Mouse (Mus musculus): ENCODE measurements at regions not wholly inside any gene's neighbourhood (a gene's known extent, or its start where the extent isn't known, plus 50 kb on each side); places are given as distances from the start of the nearest gene placed in this dataset.
"Not testable (repeated sequence)": the region's sequence is repeated elsewhere in the genome, so short reads cannot be mapped to it uniquely, and the experiment has no call there.

DNA sequence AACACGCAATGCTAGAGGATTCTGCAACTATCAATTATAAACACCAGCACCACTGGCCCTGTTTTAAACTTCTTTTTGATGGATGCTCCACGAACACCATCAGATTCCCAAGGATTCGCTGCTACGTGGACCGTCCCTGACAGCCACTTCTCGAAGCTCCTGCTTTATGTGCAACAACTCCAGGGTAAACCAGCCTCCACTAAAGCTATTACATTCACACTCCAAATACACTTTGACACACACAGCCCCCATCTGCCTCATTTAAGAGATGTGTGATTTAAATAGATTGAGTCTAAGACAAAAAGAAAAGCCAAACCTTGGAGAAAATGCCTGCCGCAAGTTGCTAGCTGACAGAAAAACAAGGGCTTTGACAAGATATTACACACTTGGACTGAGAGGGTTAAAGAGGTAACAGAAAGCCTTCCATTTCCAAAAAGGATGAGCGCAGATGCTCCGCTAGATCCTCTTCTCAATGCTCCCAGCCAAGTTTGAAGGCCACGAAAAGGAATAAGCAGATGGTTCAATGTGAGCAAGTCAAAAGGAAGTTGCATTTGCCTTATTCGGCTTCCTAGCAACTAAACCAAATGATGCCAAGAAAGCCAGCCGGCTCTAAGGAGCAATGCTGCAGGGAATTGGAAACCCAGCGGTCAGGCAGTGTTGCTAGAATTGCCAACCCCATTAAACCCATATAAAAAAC, 54.0 kb upstream of the Cnep1r1 start:
- H3K27ac ChIP-seq (replicated peaks; ENCODE audit: low read depth, low read length), result no peak overlapping the region
- ATAC-seq (replicated peaks; ENCODE audit: insufficient number of reproducible peaks, low FRiP score, low TSS enrichment, low read depth), result no peak
- 87% methylated on average over 13 of the region's 13 CpGs for WGBS

DNA sequence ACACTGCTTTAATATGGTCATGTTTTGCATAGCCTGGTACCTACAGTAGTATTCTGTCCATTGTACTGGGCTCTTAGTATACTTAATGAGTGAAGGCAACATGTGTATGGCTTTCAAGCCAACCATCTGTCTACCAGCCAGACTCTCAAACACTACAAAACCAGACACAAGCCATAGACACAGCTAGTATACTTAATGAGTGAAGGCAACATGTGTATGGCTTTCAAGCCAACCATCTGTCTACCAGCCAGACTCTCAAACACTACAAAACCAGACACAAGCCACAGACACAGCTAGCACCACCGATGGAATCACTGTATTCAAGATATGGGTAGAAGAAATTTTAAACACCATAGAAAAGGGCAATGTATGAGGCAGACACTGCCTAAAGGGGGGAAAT, 59.5 kb upstream of the Cnep1r1 start:
- H3K4me3 ChIP-seq (ENCODE audit: low read depth, low read length); ATAC-seq (replicated peaks; ENCODE audit: insufficient number of reproducible peaks, low FRiP score, low TSS enrichment, low read depth); H3K27ac ChIP-seq (replicated peaks; ENCODE audit: low read depth, low read length); H3K9ac ChIP-seq (replicated peaks; ENCODE audit: low read length); H3K36me3 ChIP-seq (replicated peaks; ENCODE audit: control insufficient read depth, insufficient read depth, low read depth, low read length); H3K9me3 ChIP-seq (replicated peaks; ENCODE audit: control insufficient read depth, low read length); H3K4me2 ChIP-seq (ENCODE audit: low read depth, low read length); DNase-seq (ENCODE audit: low spot score); H3K4me1 ChIP-seq (ENCODE audit: control insufficient read depth, insufficient read depth, low read length); H3K27me3 ChIP-seq (ENCODE audit: control insufficient read depth, insufficient read depth, low read length): not testable (repeated sequence)
- 97% methylated on average over 1 of the region's 1 CpGs for WGBS

More for the DNA sequence above, 54.0 kb upstream of the Cnep1r1 start:
- Histone ChIP-seq H3K9me3 (replicated peaks; ENCODE audit: control insufficient read depth, low read length) (no peaks in the 10 kb centered on the region), H3K4me2 (ENCODE audit: low read depth, low read length) (no peak overlapping the region), H3K4me3 (ENCODE audit: low read depth, low read length) (no peak overlapping the region), H3K27me3 (ENCODE audit: control insufficient read depth, insufficient read depth, low read length) (no peaks in the 10 kb centered on the region), H3K36me3 (replicated peaks; ENCODE audit: control insufficient read depth, insufficient read depth, low read depth, low read length) (no peaks in the 10 kb centered on the region), H3K4me1 (ENCODE audit: control insufficient read depth, insufficient read depth, low read length) (no peaks in the 10 kb centered on the region), H3K9ac (replicated peaks; ENCODE audit: low read length) (no peak overlapping the region)
- DNase-seq (ENCODE audit: low spot score), result no peak

DNA sequence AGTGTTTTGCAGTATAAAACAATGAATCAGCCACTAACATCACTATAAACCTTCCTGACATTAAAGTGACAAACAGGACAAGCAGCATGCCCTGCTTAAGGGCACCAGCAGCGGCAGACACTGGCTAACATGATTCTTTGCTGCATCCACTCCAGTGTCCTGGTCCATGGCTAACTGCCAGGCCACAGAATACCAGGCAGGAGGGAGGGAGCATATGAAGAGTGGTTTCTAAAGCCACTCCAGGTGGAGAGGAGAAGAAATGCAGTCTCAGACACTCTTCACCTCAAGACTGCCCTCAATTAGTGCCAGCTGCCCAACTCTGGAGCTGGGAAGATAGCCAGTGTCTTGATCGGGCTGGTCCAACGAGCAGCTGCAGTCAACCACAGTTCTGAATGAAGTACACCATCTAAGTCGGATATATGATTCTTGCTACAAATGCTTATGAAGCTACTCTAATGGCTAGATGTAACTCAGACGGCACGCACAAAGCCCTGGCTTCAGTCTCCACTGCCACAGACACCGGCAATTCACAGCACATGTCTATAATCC, 60.8 kb upstream of the Cnep1r1 start:
- H3K27ac ChIP-seq (replicated peaks; ENCODE audit: low read depth, low read length), result no peak overlapping the region
- DNase-seq (ENCODE audit: low spot score) (no peak), ATAC-seq (replicated peaks; ENCODE audit: insufficient number of reproducible peaks, low FRiP score, low TSS enrichment, low read depth) (no peak)
- H3K36me3 ChIP-seq (replicated peaks; ENCODE audit: control insufficient read depth, insufficient read depth, low read depth, low read length), result no peaks in the 10 kb centered on the region
- no peaks in the 10 kb centered on the region for H3K27me3 ChIP-seq (ENCODE audit: control insufficient read depth, insufficient read depth, low read length)
- WGBS, result 89% methylated on average over 7 of the region's 7 CpGs
- H3K9me3 ChIP-seq (replicated peaks; ENCODE audit: control insufficient read depth, low read length), result no peaks in the 10 kb centered on the region
- no peak overlapping the region for H3K4me2 ChIP-seq (ENCODE audit: low read depth, low read length)
- H3K9ac ChIP-seq (replicated peaks; ENCODE audit: low read length), result no peak overlapping the region
- no peak overlapping the region for H3K4me3 ChIP-seq (ENCODE audit: low read depth, low read length)
- no peaks in the 10 kb centered on the region for H3K4me1 ChIP-seq (ENCODE audit: control insufficient read depth, insufficient read depth, low read length)

DNA sequence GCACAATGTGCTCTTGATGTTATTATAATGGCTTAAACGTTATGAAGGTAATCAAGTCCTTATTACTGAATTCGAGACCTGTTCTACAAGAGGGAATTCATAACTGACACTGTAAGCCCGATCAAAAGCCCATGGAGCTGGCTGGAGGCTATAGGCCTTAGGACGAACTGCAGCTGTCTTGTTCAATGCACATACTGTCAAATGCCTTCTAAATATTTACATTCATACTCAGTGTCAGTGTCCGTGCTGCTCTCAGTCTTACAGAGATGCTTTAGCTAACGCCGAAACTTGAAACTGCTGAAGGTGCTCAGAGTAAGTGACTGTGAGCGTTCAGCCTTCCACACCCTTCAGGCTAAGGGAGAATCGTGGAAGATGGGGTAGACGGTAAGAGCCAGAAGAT, 67.9 kb upstream of the Cnep1r1 start:
- WGBS, result 73% methylated on average over 10 of the region's 10 CpGs
- ATAC-seq (replicated peaks; ENCODE audit: insufficient number of reproducible peaks, low FRiP score, low TSS enrichment, low read depth), result no peak
- Histone ChIP-seq H3K36me3 (replicated peaks; ENCODE audit: control insufficient read depth, insufficient read depth, low read depth, low read length) (no peaks in the 10 kb centered on the region), H3K27ac (replicated peaks; ENCODE audit: low read depth, low read length) (no peak overlapping the region), H3K27me3 (ENCODE audit: control insufficient read depth, insufficient read depth, low read length) (no peaks in the 10 kb centered on the region), H3K4me1 (ENCODE audit: control insufficient read depth, insufficient read depth, low read length) (no peaks in the 10 kb centered on the region), H3K4me3 (ENCODE audit: low read depth, low read length) (no peak overlapping the region), H3K4me2 (ENCODE audit: low read depth, low read length) (no peak overlapping the region), H3K9ac (replicated peaks; ENCODE audit: low read length) (no peak overlapping the region), H3K9me3 (replicated peaks; ENCODE audit: control insufficient read depth, low read length) (no peaks in the 10 kb centered on the region)
- no peak for DNase-seq (ENCODE audit: low spot score)

DNA sequence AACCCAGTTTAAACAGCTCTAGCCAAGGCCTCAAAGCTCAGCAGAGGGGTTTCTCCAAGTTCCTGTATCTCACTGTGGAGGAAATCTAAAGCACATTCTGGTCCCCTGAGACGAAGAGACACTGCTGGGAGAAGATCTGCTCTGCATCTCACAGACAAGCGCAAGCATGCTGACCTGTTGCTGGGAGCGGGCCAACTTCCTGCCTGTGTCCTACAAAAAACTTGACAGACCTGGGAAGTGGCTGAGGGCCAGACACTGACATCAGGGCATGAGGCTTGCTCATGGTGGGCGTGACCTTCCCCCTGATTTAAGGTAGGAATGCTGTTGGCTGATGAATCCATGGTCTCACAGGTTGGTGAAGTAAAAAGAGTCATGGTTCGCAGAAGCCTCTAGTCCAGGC, 69.5 kb upstream of the Cnep1r1 start:
- Histone ChIP-seq H3K9ac (replicated peaks; ENCODE audit: low read length) (no peak overlapping the region), H3K27me3 (ENCODE audit: control insufficient read depth, insufficient read depth, low read length) (no peaks in the 10 kb centered on the region), H3K36me3 (replicated peaks; ENCODE audit: control insufficient read depth, insufficient read depth, low read depth, low read length) (no peaks in the 10 kb centered on the region), H3K9me3 (replicated peaks; ENCODE audit: control insufficient read depth, low read length) (no peaks in the 10 kb centered on the region), H3K27ac (replicated peaks; ENCODE audit: low read depth, low read length) (no peak overlapping the region), H3K4me3 (ENCODE audit: low read depth, low read length) (no peak overlapping the region), H3K4me1 (ENCODE audit: control insufficient read depth, insufficient read depth, low read length) (no peaks in the 10 kb centered on the region), H3K4me2 (ENCODE audit: low read depth, low read length) (no peak overlapping the region)
- ATAC-seq (replicated peaks; ENCODE audit: insufficient number of reproducible peaks, low FRiP score, low TSS enrichment, low read depth), result no peak
- no peak for DNase-seq (ENCODE audit: low spot score)
- WGBS, result 76% methylated on average over 5 of the region's 5 CpGs

DNA sequence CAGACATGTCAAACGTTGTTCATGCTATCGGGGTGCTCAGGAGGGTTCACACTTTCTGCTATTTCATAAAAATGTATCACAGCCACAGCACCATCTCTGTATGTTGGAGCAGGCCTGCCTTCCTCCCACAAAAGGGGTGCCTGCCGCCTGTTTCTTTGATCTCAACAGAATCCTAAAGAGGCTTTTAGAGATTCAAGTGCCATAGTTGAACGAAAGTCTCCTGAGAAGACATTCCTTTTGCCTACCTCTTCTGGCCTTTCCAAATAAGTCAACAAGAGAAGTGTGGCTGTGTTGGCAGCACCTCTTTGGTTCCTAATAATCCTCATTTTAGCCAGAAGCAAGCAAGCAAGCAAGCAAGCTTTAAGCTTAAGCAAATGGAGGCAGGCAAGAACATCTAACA, 72.6 kb upstream of the Cnep1r1 start:
- Histone ChIP-seq H3K9ac (replicated peaks; ENCODE audit: low read length) (no peak overlapping the region), H3K27ac (replicated peaks; ENCODE audit: low read depth, low read length) (no peak overlapping the region), H3K4me3 (ENCODE audit: low read depth, low read length) (no peak overlapping the region), H3K4me2 (ENCODE audit: low read depth, low read length) (no peak overlapping the region), H3K36me3 (replicated peaks; ENCODE audit: control insufficient read depth, insufficient read depth, low read depth, low read length) (no peaks in the 10 kb centered on the region), H3K9me3 (replicated peaks; ENCODE audit: control insufficient read depth, low read length) (no peaks in the 10 kb centered on the region), H3K4me1 (ENCODE audit: control insufficient read depth, insufficient read depth, low read length) (no peaks in the 10 kb centered on the region), H3K27me3 (ENCODE audit: control insufficient read depth, insufficient read depth, low read length) (no peaks in the 10 kb centered on the region)
- DNase-seq (ENCODE audit: low spot score) (no peak), ATAC-seq (replicated peaks; ENCODE audit: insufficient number of reproducible peaks, low FRiP score, low TSS enrichment, low read depth) (no peak)
- WGBS, result 76% methylated on average over 4 of the region's 4 CpGs

DNA sequence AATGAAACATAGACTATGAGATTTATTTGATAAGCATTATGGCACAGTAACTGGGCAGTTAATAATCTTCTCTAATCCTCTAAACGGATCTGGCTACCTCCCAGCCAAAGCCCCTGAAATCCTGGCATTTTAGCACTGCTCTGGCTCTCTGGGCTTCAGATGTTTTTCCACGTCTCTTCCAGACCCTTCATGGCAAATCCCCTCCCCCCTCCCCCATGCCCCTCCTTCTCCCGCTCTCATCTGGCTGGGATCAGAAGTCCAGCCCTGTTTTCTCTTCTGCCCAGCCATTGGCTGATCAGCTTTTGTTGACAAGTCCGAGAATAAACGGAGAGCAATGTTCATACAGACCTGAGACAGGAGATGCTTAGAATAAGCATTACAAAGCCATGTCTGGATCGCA, 79.3 kb upstream of the Cnep1r1 start:
- DNase-seq (ENCODE audit: low spot score) (peak; percentile 56), ATAC-seq (replicated peaks; ENCODE audit: insufficient number of reproducible peaks, low FRiP score, low TSS enrichment, low read depth) (0 out of 2 replicates have a peak, but pooled peaks have one; percentile 34)
- no peaks in the 10 kb centered on the region for H3K9me3 ChIP-seq (replicated peaks; ENCODE audit: control insufficient read depth, low read length)
- no peak overlapping the region for H3K9ac ChIP-seq (replicated peaks; ENCODE audit: low read length)
- H3K27me3 ChIP-seq (ENCODE audit: control insufficient read depth, insufficient read depth, low read length), result no peaks in the 10 kb centered on the region
- H3K4me3 ChIP-seq (ENCODE audit: low read depth, low read length), result no peak overlapping the region
- 27% methylated on average over 6 of the region's 6 CpGs for WGBS
- H3K4me1 ChIP-seq (ENCODE audit: control insufficient read depth, insufficient read depth, low read length), result no peaks in the 10 kb centered on the region
- no peak overlapping the region for H3K4me2 ChIP-seq (ENCODE audit: low read depth, low read length)
- no peak overlapping the region for H3K27ac ChIP-seq (replicated peaks; ENCODE audit: low read depth, low read length)
- no peaks in the 10 kb centered on the region for H3K36me3 ChIP-seq (replicated peaks; ENCODE audit: control insufficient read depth, insufficient read depth, low read depth, low read length)

DNA sequence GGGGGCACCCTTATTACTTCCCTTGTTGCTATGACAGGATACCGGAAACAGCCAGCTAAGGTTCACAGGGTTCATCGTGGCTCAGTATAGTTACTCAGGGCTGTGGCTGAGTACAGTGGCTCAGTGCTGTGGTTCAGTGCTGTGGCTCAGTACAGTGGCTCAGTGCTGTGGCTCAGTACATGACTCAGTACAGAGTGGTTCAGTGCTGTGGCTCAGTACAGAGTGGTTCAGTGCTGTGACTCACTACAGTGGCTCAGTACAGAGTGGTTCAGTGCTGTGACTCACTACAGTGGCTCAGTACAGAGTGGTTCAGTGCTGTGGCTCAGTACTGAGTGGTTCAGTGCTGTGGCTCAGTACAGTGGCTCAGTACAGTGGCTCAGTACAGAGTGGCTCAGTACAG, 78.6 kb upstream of the Zfp423 start:
- Histone ChIP-seq H3K4me3 (ENCODE audit: low read depth, low read length) (no peak overlapping the region), H3K9me3 (replicated peaks; ENCODE audit: control insufficient read depth, low read length) (no peaks in the 10 kb centered on the region), H3K27ac (replicated peaks; ENCODE audit: low read depth, low read length) (no peak overlapping the region), H3K9ac (replicated peaks; ENCODE audit: low read length) (no peak overlapping the region), H3K4me1 (ENCODE audit: control insufficient read depth, insufficient read depth, low read length) (no peaks in the 10 kb centered on the region), H3K36me3 (replicated peaks; ENCODE audit: control insufficient read depth, insufficient read depth, low read depth, low read length) (no peaks in the 10 kb centered on the region), H3K4me2 (ENCODE audit: low read depth, low read length) (no peak overlapping the region), H3K27me3 (ENCODE audit: control insufficient read depth, insufficient read depth, low read length) (no peaks in the 10 kb centered on the region)
- DNase-seq (ENCODE audit: low spot score) (no peak), ATAC-seq (replicated peaks; ENCODE audit: insufficient number of reproducible peaks, low FRiP score, low TSS enrichment, low read depth) (peak; percentile 49)
- 74% methylated on average over 2 of the region's 2 CpGs for WGBS
